Mouse (Mus musculus) hindbrain, embryonic 10.5 days (tissue): Measurements from ENCODE around the gene Bcor. TPM values are rescaled to one million over a fixed set of nuclear protein-coding genes. Genes with fewer than 3 reads are reported as not detected.

Experiments used
- DNase-seq: peaks from one replicate; pipeline ENCODE4 v3.0.0-alpha.2; 2017; ENCODE audit warnings: low spot score
- H3K27ac ChIP-seq: fragments of 300-500 bp; sonication (generic); 2 replicates; pipeline ENCODE4 v1.5.1; 2016; ENCODE audit warnings: mild to moderate bottlenecking, moderate library complexity
- H3K27me3 ChIP-seq: fragments of 300-500 bp; sonication (generic); 2 replicates; pipeline ENCODE4 v1.6.1; 2016; ENCODE audit warnings: mild to moderate bottlenecking; ENCODE audit not compliant: poor library complexity, insufficient read depth, severe bottlenecking
- H3K36me3 ChIP-seq: fragments of 300-500 bp; sonication (generic); 2 replicates; pipeline ENCODE4 v1.6.1; 2016; ENCODE audit warnings: mild to moderate bottlenecking, moderate library complexity
- H3K4me1 ChIP-seq: fragments of 300-500 bp; sonication (generic); replicated peaks from 2 replicates; pipeline ENCODE4 v1.6.1; 2016; ENCODE audit warnings: mild to moderate bottlenecking
- H3K4me3 ChIP-seq: fragments of 300-500 bp; sonication (generic); 2 replicates; pipeline ENCODE4 v1.5.1; 2016; ENCODE audit warnings: mild to moderate bottlenecking, moderate library complexity
- H3K9me3 ChIP-seq: fragments of 300-500 bp; sonication (generic); 2 replicates; pipeline ENCODE4 v1.6.1; 2016; ENCODE audit warnings: mild to moderate bottlenecking, moderate library complexity
- WGBS: fragments of 180-500 bp; shearing (Covaris S2); methylation state at CpG from one replicate; pipeline ENCODE4 v1.1.7; 2016; 5-methylcytosine and 5-hydroxymethylcytosine counted together
- polyA plus RNA-seq: library from polyadenylated mRNA; unstranded; fragments of >200 nt; fragmentation: Nextera tagmentation; extraction: Ambion mirVana; gene quantifications from 2 replicates; pipeline ENCODE4 v1.2.1, GENCODE M21; 2016

The Bcor gene
- polyA plus RNA-seq, 1 experiment from 2014 or later: 20.7 TPM

- peak; percentile 77 for DNase-seq
- Histone ChIP-seq H3K36me3 (no peaks in the 10 kb centered on the region), H3K27ac (peak overlapping the region; percentile 93), H3K4me3 (peak overlapping the region; percentile 58), H3K27me3 (peaks cover 76% of the 10 kb centered on the region), H3K4me1 (peaks cover 52% of the 10 kb centered on the region), H3K9me3 (no peaks in the 10 kb centered on the region)
- 4% methylated on average over 43 of the region's 44 CpGs for WGBS
Measured at GRCm38 (mm10) chrX:12158244-12158820, 1.8 kb downstream of the Bcor start.

DNA sequence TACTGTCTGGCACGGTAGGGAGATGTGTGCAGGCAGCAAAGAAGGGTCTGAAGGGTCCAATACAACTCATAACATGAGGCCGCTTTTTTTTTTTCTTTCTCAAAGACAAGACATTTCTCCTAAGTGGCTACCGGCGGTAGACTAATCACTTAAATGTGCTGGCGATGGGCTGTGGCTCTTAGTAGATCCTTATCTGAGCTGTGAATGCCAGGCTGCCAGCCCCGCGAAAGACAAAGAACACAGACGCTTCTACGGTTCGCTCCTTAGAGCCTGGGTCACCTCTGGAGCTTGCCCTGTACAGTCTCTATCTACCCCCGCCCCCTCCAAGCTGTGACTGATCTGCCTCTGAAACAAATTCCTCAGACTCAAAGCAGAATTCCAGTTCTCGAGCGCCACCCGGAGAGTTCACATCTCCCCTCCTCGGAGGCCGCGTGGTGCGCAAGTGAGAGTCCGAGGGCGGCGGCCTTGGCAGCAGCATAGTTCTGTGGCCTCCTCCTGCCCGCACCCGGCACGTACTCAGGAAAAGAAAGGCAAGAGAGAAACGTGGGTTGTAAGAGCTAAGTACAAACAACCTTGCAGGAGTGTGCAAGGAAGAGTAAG lies 2.7 kb downstream of the Bcor start:
- Histone ChIP-seq H3K36me3 (no peaks in the 10 kb centered on the region), H3K9me3 (no peaks in the 10 kb centered on the region), H3K27ac (0 out of 2 replicates have a peak overlapping the region, but pooled peaks have one; percentile 40), H3K4me3 (peak overlapping the region; percentile 58), H3K4me1 (peaks cover 61% of the 10 kb centered on the region), H3K27me3 (peaks cover 85% of the 10 kb centered on the region)
- DNase-seq: peak; percentile 63
- 4% methylated on average over 25 of the region's 25 CpGs for WGBS

GRCm38 (mm10) chrX:12155842-12156291 lies 4.3 kb downstream of the Bcor start:
- Histone ChIP-seq H3K4me1 (peaks cover 76% of the 10 kb centered on the region), H3K4me3 (peak overlapping the region; percentile 40), H3K27me3 (peaks cover 100% of the 10 kb centered on the region), H3K27ac (peak overlapping the region; percentile 74), H3K9me3 (no peaks in the 10 kb centered on the region), H3K36me3 (no peaks in the 10 kb centered on the region)
- DNase-seq: no peak
- WGBS: 8% methylated on average over 30 of the region's 30 CpGs

DNA sequence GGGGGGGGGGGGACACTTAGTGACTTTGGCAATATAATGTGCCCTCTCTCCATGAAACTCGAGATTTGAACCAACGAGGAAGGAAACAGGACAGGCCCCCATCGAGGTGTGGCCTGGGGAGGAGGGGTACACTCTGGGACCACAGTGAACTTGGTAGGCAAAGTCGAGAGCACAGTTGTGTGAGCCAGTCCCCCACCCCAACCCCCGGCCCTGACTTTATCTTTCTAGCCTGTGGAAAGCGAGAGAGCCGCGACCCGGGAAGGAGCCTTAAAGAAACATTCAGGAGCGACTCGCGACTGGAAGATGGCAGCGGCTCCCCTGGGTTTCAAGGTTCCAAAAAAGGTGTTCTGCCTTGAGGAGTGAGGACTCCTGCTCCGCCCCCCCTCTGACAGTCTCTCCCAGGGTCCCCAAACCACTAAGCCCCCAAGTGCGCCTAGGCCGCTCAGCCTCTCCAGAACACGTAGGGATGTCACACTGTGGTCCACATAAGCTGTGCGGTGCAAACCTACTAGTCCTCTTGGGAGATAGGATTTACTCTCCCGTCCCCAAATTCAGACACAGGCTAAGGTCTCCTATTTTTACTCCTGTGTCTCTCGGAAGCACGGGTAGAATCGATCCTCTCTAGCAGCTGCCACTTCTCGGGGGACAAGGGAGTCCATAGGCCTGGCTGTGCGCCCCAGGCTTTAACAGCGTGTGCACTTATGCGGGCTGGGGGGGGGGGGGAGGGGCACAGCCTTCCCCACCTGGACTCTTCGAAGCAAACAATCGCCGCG lies 4.9 kb downstream of the Bcor start:
- H3K27ac ChIP-seq: peak overlapping the region; percentile 74; the same call in 1 of the 2 replicates
- no peaks in the 10 kb centered on the region for H3K9me3 ChIP-seq
- 7% methylated on average over 30 of the region's 30 CpGs for WGBS
- H3K4me1 ChIP-seq: peaks cover 82% of the 10 kb centered on the region
- DNase-seq: no peak
- peak overlapping the region; percentile 40 for H3K4me3 ChIP-seq
- no peaks in the 10 kb centered on the region for H3K36me3 ChIP-seq
- peaks cover 100% of the 10 kb centered on the region for H3K27me3 ChIP-seq

DNA sequence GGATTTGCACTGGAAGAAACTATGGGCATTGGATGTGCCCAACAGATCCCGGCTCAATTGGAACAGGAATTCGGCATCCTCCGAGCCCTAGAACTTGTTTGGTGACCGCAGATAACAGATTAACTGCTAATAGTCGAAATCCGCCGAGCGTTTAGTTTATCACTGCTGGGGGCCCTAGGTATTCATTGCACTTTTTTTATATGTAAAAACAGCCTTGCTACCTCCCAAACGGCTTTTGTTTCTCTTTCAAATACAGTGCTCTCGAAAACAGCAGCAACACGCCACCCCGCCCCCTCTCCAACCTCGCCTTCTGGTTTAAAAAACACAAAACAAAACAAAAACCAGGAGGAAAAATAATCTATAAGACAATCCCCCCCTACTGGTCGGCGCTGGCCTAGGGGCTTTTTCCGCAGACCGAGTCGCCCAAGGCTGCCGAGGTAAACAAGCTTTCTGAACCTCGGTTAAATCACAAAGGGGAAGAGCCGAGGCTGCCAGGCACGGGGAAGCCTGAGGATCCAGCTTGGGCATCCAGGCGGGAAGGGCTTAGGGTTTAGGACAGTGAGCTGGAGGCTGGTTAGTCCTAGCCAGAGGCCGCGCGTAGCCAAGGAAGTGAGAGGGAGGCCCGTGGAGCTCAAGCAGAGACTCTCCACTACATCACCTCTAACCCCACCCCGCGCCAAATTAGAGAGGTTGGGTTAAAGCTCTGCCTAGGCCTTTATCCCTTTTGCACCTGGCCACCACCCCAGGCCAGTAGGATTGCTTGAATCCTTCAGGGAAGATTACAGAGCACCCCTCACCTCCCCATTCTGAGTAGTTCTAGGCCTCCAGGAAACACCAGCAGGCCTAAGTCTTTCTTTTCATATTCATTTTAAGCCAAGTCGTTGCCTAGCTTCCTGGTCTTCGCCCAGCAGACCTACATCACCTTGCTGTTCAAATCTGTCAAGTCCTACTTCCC lies 6.7 kb downstream of the Bcor start:
- peaks cover 73% of the 10 kb centered on the region for H3K4me1 ChIP-seq
- DNase-seq: peak; percentile 38
- H3K4me3 ChIP-seq: no peak overlapping the region; the same call in 1 of the 2 replicates
- H3K27ac ChIP-seq: peak overlapping the region; percentile 40; the same call in 1 of the 2 replicates
- peaks cover 98% of the 10 kb centered on the region for H3K27me3 ChIP-seq
- no peaks in the 10 kb centered on the region for H3K36me3 ChIP-seq
- 10% methylated on average over 31 of the region's 31 CpGs for WGBS
- no peaks in the 10 kb centered on the region for H3K9me3 ChIP-seq

- H3K4me3 ChIP-seq: peak overlapping the region; percentile 43
- no peak for DNase-seq
- peaks cover 94% of the 10 kb centered on the region for H3K27me3 ChIP-seq
- H3K9me3 ChIP-seq: no peaks in the 10 kb centered on the region
- H3K36me3 ChIP-seq: no peaks in the 10 kb centered on the region
- WGBS: 7% methylated on average over 41 of the region's 42 CpGs
- peak overlapping the region; percentile 77 for H3K27ac ChIP-seq
- peaks cover 67% of the 10 kb centered on the region for H3K4me1 ChIP-seq
Measured at GRCm38 (mm10) chrX:12151996-12152904, 7.9 kb downstream of the Bcor start.

DNA sequence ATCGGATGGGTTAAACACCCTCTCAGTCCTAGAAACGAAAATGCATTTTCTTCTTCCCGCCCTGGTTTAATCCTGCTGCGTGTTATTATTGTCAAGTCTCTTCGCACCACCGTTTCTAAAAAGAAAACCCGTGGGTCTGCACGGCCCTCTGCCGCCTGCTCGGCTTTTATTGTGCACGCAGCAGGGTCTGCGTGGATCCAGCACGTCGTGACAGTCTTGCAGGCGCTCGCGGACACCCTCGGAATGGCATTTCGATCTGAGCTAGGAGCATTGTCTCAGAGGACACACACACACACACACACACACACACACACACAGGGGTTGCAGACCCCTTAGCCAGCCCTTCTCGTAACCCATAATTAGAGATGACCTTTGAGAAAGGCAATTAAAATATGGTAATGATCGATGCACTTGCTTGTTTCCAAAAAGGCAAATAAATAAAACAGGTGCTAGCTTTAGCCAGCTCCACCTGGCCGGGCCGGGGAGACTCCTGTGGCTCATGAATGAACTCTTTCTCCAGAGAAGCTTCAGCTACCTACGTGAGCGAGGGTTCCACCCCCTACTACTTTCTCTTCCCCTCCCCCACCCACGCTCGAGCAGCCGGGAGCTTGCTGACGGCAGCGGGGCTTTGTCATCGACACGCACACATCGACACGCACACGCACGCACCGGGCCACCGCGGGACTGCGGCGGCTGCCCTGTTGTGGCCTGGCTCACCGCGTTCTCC lies 8.7 kb downstream of the Bcor start:
- no peaks in the 10 kb centered on the region for H3K36me3 ChIP-seq
- 4% methylated on average over 43 of the region's 43 CpGs for WGBS
- peaks cover 94% of the 10 kb centered on the region for H3K27me3 ChIP-seq
- peak; percentile 47 for DNase-seq
- H3K9me3 ChIP-seq: no peaks in the 10 kb centered on the region
- H3K4me1 ChIP-seq: peaks cover 60% of the 10 kb centered on the region
- H3K27ac ChIP-seq: peak overlapping the region; percentile 77
- peak overlapping the region; percentile 43 for H3K4me3 ChIP-seq

- peak; percentile 48 for DNase-seq
- H3K36me3 ChIP-seq: no peaks in the 10 kb centered on the region
- no peak overlapping the region for H3K4me3 ChIP-seq
- 10% methylated on average over 7 of the region's 7 CpGs for WGBS
- peaks cover 91% of the 10 kb centered on the region for H3K27me3 ChIP-seq
- H3K4me1 ChIP-seq: peaks cover 59% of the 10 kb centered on the region
- no peak overlapping the region for H3K27ac ChIP-seq
- no peaks in the 10 kb centered on the region for H3K9me3 ChIP-seq
Measured at GRCm38 (mm10) chrX:12150425-12150824, 9.7 kb downstream of the Bcor start.

GRCm38 (mm10) chrX:12146263-12146662 lies 13.9 kb downstream of the Bcor start:
- Histone ChIP-seq H3K4me3 (no peak overlapping the region), H3K9me3 (no peaks in the 10 kb centered on the region), H3K27ac (no peak overlapping the region), H3K36me3 (no peaks in the 10 kb centered on the region), H3K27me3 (peaks cover 87% of the 10 kb centered on the region), H3K4me1 (peaks cover 36% of the 10 kb centered on the region)
- 64% methylated on average over 2 of the region's 2 CpGs for WGBS
- DNase-seq: no peak

GRCm38 (mm10) chrX:12142832-12143231 lies 17.3 kb downstream of the Bcor start:
- Histone ChIP-seq H3K36me3 (no peaks in the 10 kb centered on the region), H3K27ac (no peak overlapping the region), H3K4me1 (peaks cover 47% of the 10 kb centered on the region), H3K27me3 (peaks cover 92% of the 10 kb centered on the region), H3K9me3 (no peaks in the 10 kb centered on the region), H3K4me3 (no peak overlapping the region)
- 61% methylated on average over 5 of the region's 5 CpGs for WGBS
- no peak for DNase-seq
